Mouse (Mus musculus) kidney, postnatal 10 days (tissue): Measurements from ENCODE around the gene Vmn1r104.
"Not testable (repeated sequence)": the region's sequence is repeated elsewhere in the genome, so short reads cannot be mapped to it uniquely, and the experiment has no call there.

Source experiments
- DNase-seq: peaks from one replicate; pipeline ENCODE4 v3.0.0; 2021; ENCODE audit warnings: mixed read lengths

Vmn1r104 gene

GRCm38 (mm10) chr7:20533537-20533936, at the start of gene Vmn1r104:
TSS of gene Vmn1r104 (plus strand) at chr7:20533837.
- not testable (repeated sequence) for DNase-seq

DNA sequence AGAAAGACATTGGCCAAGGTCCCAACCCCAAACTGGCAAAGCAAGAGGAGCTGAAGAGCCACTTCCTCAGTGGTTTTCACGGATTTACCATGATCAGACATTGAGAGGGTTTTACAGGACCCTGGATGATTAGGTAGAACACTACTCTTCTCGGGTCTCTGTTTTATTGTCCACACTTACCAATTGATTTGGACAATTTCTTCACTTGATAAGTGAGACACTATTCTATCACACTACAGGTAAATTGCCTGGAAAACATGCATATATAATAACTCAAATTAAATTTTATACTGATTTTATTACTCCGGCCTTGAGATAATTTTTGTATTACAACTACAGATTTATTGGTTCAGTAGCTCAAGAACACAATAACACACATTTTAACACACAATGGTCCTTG, 23.2 kb upstream of the Vmn1r104 start, which contains the start of gene Vmn1r103:
Gene Vmn1r103 (minus strand): TSS at position 101 of the 400 bp plus-strand sequence.
- not testable (repeated sequence) for DNase-seq

DNA sequence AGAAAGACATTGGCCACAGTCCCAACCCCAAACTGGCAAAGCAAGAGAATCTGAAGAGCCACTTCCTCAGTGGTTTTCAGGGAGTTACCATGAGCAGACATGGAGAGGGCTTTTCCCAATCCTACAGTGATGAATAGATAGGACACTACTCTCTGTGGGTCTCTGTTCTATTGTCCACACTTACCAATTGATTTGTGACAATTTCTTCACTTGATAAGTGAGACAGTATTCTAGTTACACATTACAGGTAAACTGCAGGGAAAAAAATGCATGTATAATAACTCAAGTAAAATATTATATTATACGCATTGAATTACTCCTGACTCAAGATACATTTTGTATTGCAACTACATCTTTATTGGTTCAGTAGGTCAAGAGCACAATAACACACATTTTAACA, 12.0 kb downstream of the Vmn1r104 start, which contains the start of gene Gm5726:
Gene Gm5726 (minus strand): TSS at position 101 of the 400 bp plus-strand sequence.
- not testable (repeated sequence) for DNase-seq

- DNase-seq = not testable (repeated sequence)
These were observed 42.5 kb downstream of the Vmn1r104 start, which contains the start of gene Gm4141 for GRCm38 (mm10) chr7:20576141-20576540. TSS of gene Gm4141 (minus strand) at chr7:20576241.
